Mouse (Mus musculus): ENCODE measurements around the gene Rnf208.

DNA sequence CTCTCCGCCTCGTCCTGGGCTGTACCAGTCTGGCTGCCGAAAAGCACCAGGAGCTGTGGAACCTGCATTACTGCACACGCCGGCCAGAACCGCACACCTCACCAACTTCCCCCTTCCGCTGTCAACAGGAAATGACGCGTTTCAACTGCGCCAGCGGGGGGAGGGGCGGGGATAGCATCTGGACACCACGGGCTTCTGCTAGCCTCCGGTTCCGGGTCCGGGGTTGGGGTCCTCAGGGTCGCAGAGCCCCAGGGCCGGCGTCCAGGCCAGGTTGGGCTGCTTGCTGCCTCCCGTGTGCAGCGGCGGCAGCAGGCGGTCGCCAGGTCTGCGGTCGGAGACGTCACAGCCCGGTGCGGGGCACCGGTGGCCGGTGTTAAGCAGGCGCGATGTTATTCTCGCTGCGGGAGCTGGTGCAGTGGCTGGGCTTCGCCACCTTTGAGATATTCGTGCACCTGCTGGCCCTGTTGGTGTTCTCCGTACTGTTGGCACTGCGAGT is 13.3 kb downstream of the Rnf208 start, which contains the start of gene Tmem203:
- no peak for TF ChIP-seq CTCF (IDR thresholded peaks at IDR 0.05; ENCODE audit: low read depth, low read length)
- TF ChIP-seq POLR2A (IDR thresholded peaks at IDR 0.05; ENCODE audit: extremely low read depth, insufficient read depth, low read length) = peak; percentile 73; the same call in 1 of the 2 replicates

All from liver, adult 2 months (tissue).